Mouse (Mus musculus): ENCODE results near the gene Klf17.

DNA sequence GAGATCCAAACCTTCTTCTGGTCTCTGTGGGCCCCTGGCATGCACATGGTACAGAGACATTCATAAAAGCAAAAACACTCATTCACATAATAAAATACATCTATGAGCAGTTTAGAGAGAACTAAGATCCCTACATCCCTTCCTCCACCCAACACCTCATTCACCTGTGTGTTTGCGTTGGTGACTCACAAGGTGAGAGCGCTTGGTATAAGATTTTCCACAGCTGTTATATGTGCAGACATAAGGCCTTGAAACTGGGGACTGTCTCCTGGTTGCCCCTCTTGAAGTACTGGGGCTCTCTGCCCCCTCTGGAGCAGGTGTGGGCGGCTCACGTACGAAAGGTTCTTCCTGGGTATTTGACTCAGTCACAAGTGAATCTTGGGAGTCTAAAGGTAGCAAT, 5.3 kb downstream of the Klf17 start:
- no peak for TF ChIP-seq GATA1 (IDR thresholded peaks at IDR 0.05; ENCODE audit: borderline replicate concordance, low read length)
- no peak for TF ChIP-seq FLI1 (IDR thresholded peaks at IDR 0.05; ENCODE audit: low read length)

Measured in megakaryocyte, embryonic 14.5 days (primary cell).